Mouse (Mus musculus) cerebellum, adult 2 months (tissue): ENCODE measurements at regions not wholly inside any gene's neighbourhood (a gene's known extent, or its start where the extent isn't known, plus 50 kb on each side); places are given as distances from the start of the nearest gene placed in this dataset.

ENCODE experiments used
- CTCF ChIP-seq: fragments of 200-500 bp; IDR thresholded peaks from 2 replicates; pipeline ENCODE4 v1.5.1; 2011; ENCODE audit warnings: low read depth, mild to moderate bottlenecking, control low read depth, low read length, moderate library complexity, borderline replicate concordance; ENCODE audit not compliant: insufficient read depth
- POLR2A ChIP-seq: fragments of 200-500 bp; IDR thresholded peaks from 2 replicates; pipeline ENCODE4 v1.6.1; 2011; ENCODE audit warnings: low read length, control low read depth, borderline replicate concordance; ENCODE audit not compliant: insufficient read depth

GRCm38 (mm10) chr6:147719539-147719938 lies 243.9 kb downstream of the Ccdc91 start:
- no peak for TF ChIP-seq CTCF
- no peak for TF ChIP-seq POLR2A
